Mouse (Mus musculus): ENCODE results near the gene Fgf11. TPM values are rescaled to one million over a fixed set of nuclear protein-coding genes. Genes with fewer than 3 reads are reported as not detected.

Fgf11 gene
- polyA plus RNA-seq, 1 experiment from 2014 or later: 1.0 TPM

- ATAC-seq (ENCODE audit: low read depth): no peak
- Histone ChIP-seq H3K9me3 (ENCODE audit: control insufficient read depth, low read length) (no peaks in the 10 kb centered on the region), H3K9ac (ENCODE audit: low read length) (peak overlapping the region; percentile 78), H3K4me2 (ENCODE audit: low read depth, low read length) (peak overlapping the region; percentile 87), H3K27ac (ENCODE audit: low read length) (peak overlapping the region; percentile 100), H3K36me3 (ENCODE audit: control insufficient read depth, insufficient read depth, low read length) (no peaks in the 10 kb centered on the region), H3K4me3 (ENCODE audit: low read length) (peak overlapping the region; percentile 75), H3K27me3 (ENCODE audit: control insufficient read depth, insufficient read depth, low read depth, low read length) (no peaks in the 10 kb centered on the region), H3K4me1 (replicated peaks; ENCODE audit: control insufficient read depth, insufficient read depth, low read length) (peaks cover 30% of the 10 kb centered on the region)
- 34% methylated on average over 9 of the region's 9 CpGs for WGBS
These were observed 44.2 kb downstream of the Fgf11 start for GRCm38 (mm10) chr11:69757303-69758089.

- no peak for ATAC-seq (ENCODE audit: low read depth)
- Histone ChIP-seq H3K27ac (ENCODE audit: low read length) (no peak overlapping the region), H3K36me3 (ENCODE audit: control insufficient read depth, insufficient read depth, low read length) (no peaks in the 10 kb centered on the region), H3K4me3 (ENCODE audit: low read length) (no peak overlapping the region), H3K27me3 (ENCODE audit: control insufficient read depth, insufficient read depth, low read depth, low read length) (no peaks in the 10 kb centered on the region), H3K9ac (ENCODE audit: low read length) (no peak overlapping the region), H3K4me2 (ENCODE audit: low read depth, low read length) (no peak overlapping the region), H3K9me3 (ENCODE audit: control insufficient read depth, low read length) (no peaks in the 10 kb centered on the region), H3K4me1 (replicated peaks; ENCODE audit: control insufficient read depth, insufficient read depth, low read length) (peaks cover 25% of the 10 kb centered on the region)
- 42% methylated on average over 3 of the region's 3 CpGs for WGBS
These were observed 47.0 kb downstream of the Fgf11 start for GRCm38 (mm10) chr11:69754701-69755100.

- no peaks in the 10 kb centered on the region for H3K9me3 ChIP-seq (ENCODE audit: control insufficient read depth, low read length)
- H3K9ac ChIP-seq (ENCODE audit: low read length): no peak overlapping the region
- H3K36me3 ChIP-seq (ENCODE audit: control insufficient read depth, insufficient read depth, low read length): no peaks in the 10 kb centered on the region
- H3K4me3 ChIP-seq (ENCODE audit: low read length): no peak overlapping the region
- H3K27ac ChIP-seq (ENCODE audit: low read length): no peak overlapping the region
- H3K4me1 ChIP-seq (replicated peaks; ENCODE audit: control insufficient read depth, insufficient read depth, low read length): peaks cover 22% of the 10 kb centered on the region
- no peak overlapping the region for H3K4me2 ChIP-seq (ENCODE audit: low read depth, low read length)
- H3K27me3 ChIP-seq (ENCODE audit: control insufficient read depth, insufficient read depth, low read depth, low read length): no peaks in the 10 kb centered on the region
- WGBS: 84% methylated on average over 5 of the region's 5 CpGs
- no peak for ATAC-seq (ENCODE audit: low read depth)
These were observed 47.4 kb downstream of the Fgf11 start for GRCm38 (mm10) chr11:69754233-69754632.

GRCm38 (mm10) chr11:69752686-69753085, 49.0 kb downstream of the Fgf11 start:
- Histone ChIP-seq H3K4me1 (replicated peaks; ENCODE audit: control insufficient read depth, insufficient read depth, low read length) (peaks cover 22% of the 10 kb centered on the region), H3K27ac (ENCODE audit: low read length) (no peak overlapping the region), H3K9me3 (ENCODE audit: control insufficient read depth, low read length) (no peaks in the 10 kb centered on the region), H3K27me3 (ENCODE audit: control insufficient read depth, insufficient read depth, low read depth, low read length) (no peaks in the 10 kb centered on the region), H3K4me2 (ENCODE audit: low read depth, low read length) (no peak overlapping the region), H3K4me3 (ENCODE audit: low read length) (no peak overlapping the region), H3K36me3 (ENCODE audit: control insufficient read depth, insufficient read depth, low read length) (peaks cover 2% of the 10 kb centered on the region), H3K9ac (ENCODE audit: low read length) (0 out of 2 replicates have a peak overlapping the region, but pooled peaks have one; percentile 34)
- no peak for ATAC-seq (ENCODE audit: low read depth)

GRCm38 (mm10) chr11:69751635-69752034, 50.0 kb downstream of the Fgf11 start:
- H3K9ac ChIP-seq (ENCODE audit: low read length): no peak overlapping the region
- H3K4me3 ChIP-seq (ENCODE audit: low read length): no peak overlapping the region
- H3K27ac ChIP-seq (ENCODE audit: low read length): no peak overlapping the region
- WGBS: 50% methylated on average over 3 of the region's 3 CpGs
- H3K27me3 ChIP-seq (ENCODE audit: control insufficient read depth, insufficient read depth, low read depth, low read length): no peaks in the 10 kb centered on the region
- no peaks in the 10 kb centered on the region for H3K9me3 ChIP-seq (ENCODE audit: control insufficient read depth, low read length)
- H3K4me1 ChIP-seq (replicated peaks; ENCODE audit: control insufficient read depth, insufficient read depth, low read length): peaks cover 16% of the 10 kb centered on the region
- no peak overlapping the region for H3K4me2 ChIP-seq (ENCODE audit: low read depth, low read length)
- peaks cover 10% of the 10 kb centered on the region for H3K36me3 ChIP-seq (ENCODE audit: control insufficient read depth, insufficient read depth, low read length)
- no peak for ATAC-seq (ENCODE audit: low read depth)

Other genes with a start within 250 kb of the Fgf11 start
- gene Efnb3, start 241.7 kb downstream of the Fgf11 start, polyA plus RNA-seq (2015; fragmentation: Nextera tagmentation; extraction: Ambion mirVana): 5.6 and 5.7 TPM in 2 replicates
- gene Wrap53, start 221.6 kb downstream of the Fgf11 start, polyA plus RNA-seq (2015; fragmentation: Nextera tagmentation; extraction: Ambion mirVana): 26.2 and 29.2 TPM in 2 replicates
- 141 and 154 TPM in 2 replicates for gene Trp53, start 221.5 kb downstream of the Fgf11 start, polyA plus RNA-seq (2015; fragmentation: Nextera tagmentation; extraction: Ambion mirVana)
- gene Atp1b2, start 195.9 kb downstream of the Fgf11 start, polyA plus RNA-seq (2015; fragmentation: Nextera tagmentation; extraction: Ambion mirVana): 10.5 and 12.7 TPM in 2 replicates
- 0.15 TPM in 1 of 2 replicates, not detected in the other for gene Shbg, start 184.0 kb downstream of the Fgf11 start, polyA plus RNA-seq (2015; fragmentation: Nextera tagmentation; extraction: Ambion mirVana)
- 15.2 and 19.2 TPM in 2 replicates for gene Sat2, start 179.8 kb downstream of the Fgf11 start, polyA plus RNA-seq (2015; fragmentation: Nextera tagmentation; extraction: Ambion mirVana)
- gene Fxr2, start 168.9 kb downstream of the Fgf11 start, polyA plus RNA-seq (2015; fragmentation: Nextera tagmentation; extraction: Ambion mirVana): 22.2 and 22.6 TPM in 2 replicates
- gene Sox15, start 146.5 kb downstream of the Fgf11 start, polyA plus RNA-seq (2015; fragmentation: Nextera tagmentation; extraction: Ambion mirVana): 0.54 TPM in 1 of 2 replicates, not detected in the other
- gene Mpdu1, start 139.2 kb downstream of the Fgf11 start, polyA plus RNA-seq (2015; fragmentation: Nextera tagmentation; extraction: Ambion mirVana): 65.5 and 71.0 TPM in 2 replicates
- 19.2 and 19.4 TPM in 2 replicates for gene Cd68, start 135.7 kb downstream of the Fgf11 start, polyA plus RNA-seq (2015; fragmentation: Nextera tagmentation; extraction: Ambion mirVana)
- 539 and 624 TPM in 2 replicates for gene Eif4a1, start 129.4 kb downstream of the Fgf11 start, polyA plus RNA-seq (2015; fragmentation: Nextera tagmentation; extraction: Ambion mirVana)
- 69.3 and 70.6 TPM in 2 replicates for gene Senp3, start 119.8 kb downstream of the Fgf11 start, polyA plus RNA-seq (2015; fragmentation: Nextera tagmentation; extraction: Ambion mirVana)
- 0.89 and 1.2 TPM in 2 replicates for gene Tnfsf13, start 116.1 kb downstream of the Fgf11 start, polyA plus RNA-seq (2015; fragmentation: Nextera tagmentation; extraction: Ambion mirVana)
- gene Tnfsf12, start 106.0 kb downstream of the Fgf11 start, polyA plus RNA-seq (2015; fragmentation: Nextera tagmentation; extraction: Ambion mirVana): 10.6 and 12.8 TPM in 2 replicates
- 5.0 and 5.4 TPM in 2 replicates for gene Tnfsfm13, start 105.8 kb downstream of the Fgf11 start, polyA plus RNA-seq (2015; fragmentation: Nextera tagmentation; extraction: Ambion mirVana)
- 24.1 and 25.3 TPM in 2 replicates for gene Polr2a, start 43.2 kb downstream of the Fgf11 start, polyA plus RNA-seq (2015; fragmentation: Nextera tagmentation; extraction: Ambion mirVana)
- gene Slc35g3, start 39.9 kb downstream of the Fgf11 start, polyA plus RNA-seq (2015; fragmentation: Nextera tagmentation; extraction: Ambion mirVana): 0.36 and 0.64 TPM in 2 replicates
- 3.5 and 4.9 TPM in 2 replicates for gene Zbtb4, start 35.9 kb downstream of the Fgf11 start, polyA plus RNA-seq (2015; fragmentation: Nextera tagmentation; extraction: Ambion mirVana)
- 18.6 and 20.7 TPM in 2 replicates for gene Chrnb1, start 5.9 kb downstream of the Fgf11 start, polyA plus RNA-seq (2015; fragmentation: Nextera tagmentation; extraction: Ambion mirVana)
- gene Tmem102, start 3.8 kb upstream of the Fgf11 start, polyA plus RNA-seq (2015; fragmentation: Nextera tagmentation; extraction: Ambion mirVana): 6.5 and 8.6 TPM in 2 replicates
- gene Gm39566, start 13.4 kb upstream of the Fgf11 start, polyA plus RNA-seq (2015; fragmentation: Nextera tagmentation; extraction: Ambion mirVana): not detected in 2 replicates
- gene Spem2, start 16.6 kb upstream of the Fgf11 start, polyA plus RNA-seq (2015; fragmentation: Nextera tagmentation; extraction: Ambion mirVana): not detected in 2 replicates
- not detected in 2 replicates for gene Spem1, start 20.3 kb upstream of the Fgf11 start, polyA plus RNA-seq (2015; fragmentation: Nextera tagmentation; extraction: Ambion mirVana)
- 4.4 and 5.0 TPM in 2 replicates for gene Nlgn2, start 35.9 kb upstream of the Fgf11 start, polyA plus RNA-seq (2015; fragmentation: Nextera tagmentation; extraction: Ambion mirVana)
- 443 and 452 TPM in 2 replicates for gene Tmem256, start 36.7 kb upstream of the Fgf11 start, polyA plus RNA-seq (2015; fragmentation: Nextera tagmentation; extraction: Ambion mirVana)
- gene Plscr3, start 44.5 kb upstream of the Fgf11 start, polyA plus RNA-seq (2015; fragmentation: Nextera tagmentation; extraction: Ambion mirVana): 115 and 137 TPM in 2 replicates
- 10.8 and 11.8 TPM in 2 replicates for gene Tnk1, start 56.9 kb upstream of the Fgf11 start, polyA plus RNA-seq (2015; fragmentation: Nextera tagmentation; extraction: Ambion mirVana)
- gene Tmem95, start 76.2 kb upstream of the Fgf11 start, polyA plus RNA-seq (2015; fragmentation: Nextera tagmentation; extraction: Ambion mirVana): not detected in 2 replicates
- 10.9 and 11.4 TPM in 2 replicates for gene Kctd11, start 79.5 kb upstream of the Fgf11 start, polyA plus RNA-seq (2015; fragmentation: Nextera tagmentation; extraction: Ambion mirVana)
- gene Acap1, start 93.7 kb upstream of the Fgf11 start, polyA plus RNA-seq (2015; fragmentation: Nextera tagmentation; extraction: Ambion mirVana): 2.1 and 3.8 TPM in 2 replicates
- gene 2810408A11Rik, start 99.1 kb upstream of the Fgf11 start, polyA plus RNA-seq (2015; fragmentation: Nextera tagmentation; extraction: Ambion mirVana): 7.9 and 8.6 TPM in 2 replicates
- gene Neurl4, start 99.2 kb upstream of the Fgf11 start, polyA plus RNA-seq (2015; fragmentation: Nextera tagmentation; extraction: Ambion mirVana): 5.7 and 6.4 TPM in 2 replicates
- 85.1 and 87.8 TPM in 2 replicates for gene Gps2, start 112.0 kb upstream of the Fgf11 start, polyA plus RNA-seq (2015; fragmentation: Nextera tagmentation; extraction: Ambion mirVana)
- gene Eif5a, start 120.1 kb upstream of the Fgf11 start, polyA plus RNA-seq (2015; fragmentation: Nextera tagmentation; extraction: Ambion mirVana): 1,390 and 1,410 TPM in 2 replicates
- 2.7 and 4.9 TPM in 2 replicates for gene Ybx2, start 133.9 kb upstream of the Fgf11 start, polyA plus RNA-seq (2015; fragmentation: Nextera tagmentation; extraction: Ambion mirVana)
- 17.1 and 17.2 TPM in 2 replicates for gene Slc2a4, start 146.3 kb upstream of the Fgf11 start, polyA plus RNA-seq (2015; fragmentation: Nextera tagmentation; extraction: Ambion mirVana)
- 172 and 202 TPM in 2 replicates for gene Cldn7, start 162.9 kb upstream of the Fgf11 start, polyA plus RNA-seq (2015; fragmentation: Nextera tagmentation; extraction: Ambion mirVana)
- 20.6 and 23.0 TPM in 2 replicates for gene Ctdnep1, start 179.3 kb upstream of the Fgf11 start, polyA plus RNA-seq (2015; fragmentation: Nextera tagmentation; extraction: Ambion mirVana)
- gene Elp5, start 180.7 kb upstream of the Fgf11 start, polyA plus RNA-seq (2015; fragmentation: Nextera tagmentation; extraction: Ambion mirVana): 98.4 and 99.2 TPM in 2 replicates
- gene Gabarap, start 189.3 kb upstream of the Fgf11 start, polyA plus RNA-seq (2015; fragmentation: Nextera tagmentation; extraction: Ambion mirVana): 515 and 536 TPM in 2 replicates
- 58.1 and 59.5 TPM in 2 replicates for gene Phf23, start 193.9 kb upstream of the Fgf11 start, polyA plus RNA-seq (2015; fragmentation: Nextera tagmentation; extraction: Ambion mirVana)
- 30.1 and 30.7 TPM in 2 replicates for gene Dvl2, start 198.7 kb upstream of the Fgf11 start, polyA plus RNA-seq (2015; fragmentation: Nextera tagmentation; extraction: Ambion mirVana)
- gene Acadvl, start 213.6 kb upstream of the Fgf11 start, polyA plus RNA-seq (2015; fragmentation: Nextera tagmentation; extraction: Ambion mirVana): 90.0 and 92.0 TPM in 2 replicates
- 5.5 and 7.9 TPM in 2 replicates for gene Dlg4, start 215.1 kb upstream of the Fgf11 start, polyA plus RNA-seq (2015; fragmentation: Nextera tagmentation; extraction: Ambion mirVana)